Mouse (Mus musculus) brown adipose tissue, adult 24 weeks (tissue): ENCODE data around the gene Itgb5. TPM values are rescaled to one million over a fixed set of nuclear protein-coding genes. Genes with fewer than 3 reads are reported as not detected.

ENCODE experiments used
- H3K27ac ChIP-seq: fragments of 200-500 bp; replicated peaks from 2 replicates; pipeline ENCODE4 v1.5.1; 2012; ENCODE audit warnings: low read depth, mild to moderate bottlenecking, low read length
- H3K4me1 ChIP-seq: fragments of 200-500 bp; 2 replicates; pipeline ENCODE4 v1.6.1; 2012; ENCODE audit warnings: low read length, mixed read lengths; ENCODE audit not compliant: control insufficient read depth, insufficient read depth, insufficient read length
- H3K4me3 ChIP-seq: fragments of 200-500 bp; 2 replicates; pipeline ENCODE4 v1.5.1; 2012; ENCODE audit warnings: low read depth, mild to moderate bottlenecking, low read length, moderate library complexity; ENCODE audit not compliant: insufficient read depth
- polyA plus RNA-seq: library from polyadenylated mRNA; stranded (reverse); fragments of >200 nt; gene quantifications from 2 replicates; pipeline ENCODE4 v1.2.4, GENCODE M21; 2012; ENCODE audit not compliant: missing spikeins, insufficient read depth, insufficient read length

The Itgb5 gene
- polyA plus RNA-seq, 1 experiment, result 42.1 TPM

GRCm38 (mm10) chr16:33927263-33927824, 97.9 kb downstream of the Itgb5 start:
- Histone ChIP-seq H3K4me3 (no peak overlapping the region), H3K27ac (no peak overlapping the region), H3K4me1 (peaks cover 14% of the 10 kb centered on the region)

GRCm38 (mm10) chr16:33928788-33929462, 99.5 kb downstream of the Itgb5 start:
- Histone ChIP-seq H3K4me3 (no peak overlapping the region), H3K27ac (no peak overlapping the region), H3K4me1 (peaks cover 24% of the 10 kb centered on the region)

- Histone ChIP-seq H3K27ac (no peak overlapping the region), H3K4me1 (peaks cover 30% of the 10 kb centered on the region), H3K4me3 (no peak overlapping the region)
Observed at GRCm38 (mm10) chr16:33930785-33931184, 101.3 kb downstream of the Itgb5 start.

DNA sequence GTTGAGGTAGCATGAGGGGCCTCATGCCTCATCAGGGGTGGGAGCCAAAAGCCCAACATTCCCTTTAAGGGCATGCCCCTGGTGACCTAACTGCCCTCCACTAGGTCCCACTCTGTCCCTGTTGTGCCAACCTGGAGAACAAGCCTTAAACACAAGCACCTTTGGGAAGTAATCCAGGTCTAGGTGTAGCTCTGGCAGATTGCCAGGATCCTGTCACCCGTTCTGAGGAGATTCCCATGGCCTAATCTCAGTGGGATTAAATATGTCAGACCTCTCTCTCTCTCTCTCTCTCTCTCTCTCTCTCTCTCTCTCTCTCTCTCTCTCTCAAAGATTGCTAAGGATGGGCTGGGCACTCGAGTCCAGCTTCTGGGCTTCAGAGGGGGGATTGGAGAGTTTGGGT, 102.2 kb downstream of the Itgb5 start:
- Histone ChIP-seq H3K4me1 (peaks cover 30% of the 10 kb centered on the region), H3K27ac (no peak overlapping the region), H3K4me3 (no peak overlapping the region)

GRCm38 (mm10) chr16:33932126-33932525, 102.7 kb downstream of the Itgb5 start:
- Histone ChIP-seq H3K4me3 (no peak overlapping the region), H3K27ac (peak overlapping the region; percentile 7; the same call in 1 of the 2 replicates), H3K4me1 (peaks cover 30% of the 10 kb centered on the region)

DNA sequence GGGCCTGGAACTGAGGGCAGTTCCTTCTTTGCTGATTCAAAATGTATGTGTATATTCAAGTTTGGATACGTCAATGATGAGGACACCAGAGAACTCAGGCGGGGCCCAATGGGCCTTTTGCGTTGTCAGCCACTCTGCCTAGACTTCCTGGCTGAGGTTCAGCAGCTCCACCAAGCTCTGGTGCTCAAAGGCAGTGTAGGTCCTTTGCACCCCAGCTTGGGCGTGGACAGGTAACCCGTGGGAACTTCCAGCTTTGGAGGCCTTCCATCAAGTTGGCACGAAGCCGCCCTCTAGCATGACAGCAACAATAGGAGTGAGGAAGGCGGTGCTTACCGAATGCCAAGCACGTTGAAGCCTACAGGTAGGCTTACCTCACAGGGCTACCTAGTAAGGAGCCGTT, 103.9 kb downstream of the Itgb5 start:
- no peak overlapping the region for H3K4me3 ChIP-seq
- H3K4me1 ChIP-seq, result peaks cover 37% of the 10 kb centered on the region
- H3K27ac ChIP-seq, result no peak overlapping the region

DNA sequence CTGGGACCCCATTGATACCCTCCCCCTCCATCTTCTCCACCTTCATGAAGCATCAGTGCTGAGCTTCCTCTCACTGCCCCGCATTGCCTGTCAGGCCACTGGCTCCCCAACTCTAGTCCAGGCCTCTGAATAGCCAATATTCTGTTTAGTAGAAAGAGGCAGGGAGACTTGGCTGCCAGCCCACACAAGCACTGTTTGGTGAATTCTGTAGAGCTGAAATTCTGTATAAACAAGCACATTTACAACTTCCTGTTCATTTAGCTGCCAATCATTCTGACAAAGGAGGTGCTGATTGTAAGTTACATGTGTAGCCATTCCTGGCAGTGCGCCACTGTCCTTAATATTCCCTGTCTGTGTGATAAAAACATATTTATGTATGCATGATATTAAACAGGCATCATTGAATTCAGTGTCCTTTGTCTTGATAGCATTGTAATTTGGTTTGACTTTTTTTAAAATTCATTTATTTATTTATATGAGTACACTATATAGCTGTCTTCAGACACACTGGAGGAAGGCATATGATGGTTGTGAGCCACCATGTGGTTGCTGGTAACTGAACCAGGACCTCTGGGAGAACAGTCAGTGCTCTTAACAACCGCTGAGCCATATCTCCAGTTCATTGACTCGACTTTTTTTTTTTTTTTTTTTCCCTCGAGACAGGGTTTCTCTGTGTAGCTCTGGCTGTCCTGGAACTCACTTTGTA, 105.4 kb downstream of the Itgb5 start:
- Histone ChIP-seq H3K27ac (0 out of 2 replicates have a peak overlapping the region, but pooled peaks have one; percentile 28), H3K4me3 (no peak overlapping the region), H3K4me1 (peaks cover 48% of the 10 kb centered on the region)

- Histone ChIP-seq H3K4me3 (no peak overlapping the region), H3K27ac (no peak overlapping the region), H3K4me1 (peaks cover 52% of the 10 kb centered on the region)
Observed at GRCm38 (mm10) chr16:33935407-33935785, 105.9 kb downstream of the Itgb5 start.

DNA sequence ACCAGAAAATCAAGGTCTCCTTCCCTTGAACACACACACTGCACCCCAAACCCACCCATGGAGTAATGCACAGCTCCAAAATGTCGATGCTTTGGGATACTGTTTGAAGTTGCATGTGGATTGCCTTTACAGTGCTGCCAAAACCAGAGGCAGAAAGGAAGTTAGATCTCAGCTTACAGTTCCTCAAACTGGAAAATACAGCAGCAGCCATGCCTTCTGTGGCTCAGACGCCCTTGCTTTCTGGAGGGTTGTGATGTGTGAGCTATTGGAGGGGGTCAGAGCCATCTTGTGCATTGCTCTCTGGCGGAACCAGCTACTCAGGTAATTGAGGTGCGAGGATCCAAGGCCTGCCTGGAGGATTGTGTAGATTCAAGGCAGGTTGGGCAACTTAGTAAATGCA, 107.4 kb downstream of the Itgb5 start:
- Histone ChIP-seq H3K27ac (0 out of 2 replicates have a peak overlapping the region, but pooled peaks have one; percentile 36), H3K4me1 (peaks cover 61% of the 10 kb centered on the region)

GRCm38 (mm10) chr16:33937567-33937966, 108.1 kb downstream of the Itgb5 start:
- H3K4me3 ChIP-seq, result no peak overlapping the region
- H3K4me1 ChIP-seq, result peaks cover 55% of the 10 kb centered on the region
- peak overlapping the region; percentile 40; the same call in 1 of the 2 replicates for H3K27ac ChIP-seq

More for the DNA sequence above, 107.4 kb downstream of the Itgb5 start:
- no peak overlapping the region for H3K4me3 ChIP-seq

GRCm38 (mm10) chr16:33938311-33939132, 109.1 kb downstream of the Itgb5 start:
- 0 out of 2 replicates have a peak overlapping the region, but pooled peaks have one; percentile 2 for H3K27ac ChIP-seq
- no peak overlapping the region for H3K4me3 ChIP-seq
- peaks cover 52% of the 10 kb centered on the region for H3K4me1 ChIP-seq

GRCm38 (mm10) chr16:33939133-33939531, 109.7 kb downstream of the Itgb5 start:
- no peak overlapping the region for H3K4me3 ChIP-seq
- H3K4me1 ChIP-seq, result peaks cover 53% of the 10 kb centered on the region
- H3K27ac ChIP-seq, result 0 out of 2 replicates have a peak overlapping the region, but pooled peaks have one; percentile 2

DNA sequence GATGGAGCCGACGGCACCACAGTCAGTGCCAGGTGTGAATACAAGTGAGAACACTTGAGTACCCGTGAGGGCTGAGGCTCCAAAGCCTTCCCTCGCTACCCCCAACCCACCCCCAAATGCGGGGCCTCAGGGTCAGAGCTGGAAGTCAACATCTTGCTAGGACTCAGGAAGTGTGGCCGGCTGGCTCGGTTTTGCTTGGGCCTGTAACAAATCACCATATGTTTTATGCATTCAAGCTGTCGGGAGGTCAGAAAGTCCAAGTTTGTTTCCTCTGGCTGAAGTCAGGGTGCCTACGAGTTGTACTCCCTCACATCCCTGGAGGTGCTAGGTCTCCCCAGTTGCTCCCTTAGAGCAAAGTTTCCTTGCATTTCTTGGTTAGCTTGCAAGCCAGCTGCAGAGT, 110.2 kb downstream of the Itgb5 start:
- Histone ChIP-seq H3K4me1 (peaks cover 48% of the 10 kb centered on the region), H3K27ac (no peak overlapping the region), H3K4me3 (no peak overlapping the region)

- Histone ChIP-seq H3K4me3 (no peak overlapping the region), H3K27ac (no peak overlapping the region), H3K4me1 (peaks cover 53% of the 10 kb centered on the region)
Observed at GRCm38 (mm10) chr16:33940095-33940494, 110.6 kb downstream of the Itgb5 start.
